Mouse (Mus musculus) adrenal gland, postnatal 4 days (tissue): ENCODE measurements at regions not wholly inside any gene's neighbourhood (a gene's known extent, or its start where the extent isn't known, plus 50 kb on each side); places are given as distances from the start of the nearest gene placed in this dataset.

Source experiments
- DNase-seq, 2 experiments: peaks; one replicate each; pipeline ENCODE4 v3.0.0; 2021 to 2022; ENCODE audit warnings: low spot score in 2 of 2, mixed read lengths in 2 of 2

DNA sequence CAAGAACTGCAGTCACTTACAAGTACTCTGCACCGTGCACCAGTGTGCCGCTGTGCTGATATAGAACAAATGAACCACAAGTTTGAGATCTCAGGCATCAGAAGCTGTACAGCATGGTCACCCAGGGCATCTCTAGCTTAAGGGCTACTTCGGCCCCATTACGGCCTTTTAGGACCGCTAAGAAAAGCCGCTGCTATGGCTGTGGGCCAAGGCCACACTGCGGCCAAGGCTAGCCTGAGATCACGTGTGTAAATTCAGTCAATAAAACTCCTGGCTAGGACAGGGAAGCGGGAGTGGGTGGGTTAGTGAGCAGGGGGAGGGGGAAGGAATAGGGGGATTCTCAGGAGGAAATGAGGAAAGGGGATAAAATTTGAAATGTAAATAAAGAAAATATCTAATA lies 50.9 kb upstream of the Atp12a start:
- peak; percentile 7 to 9 for DNase-seq

DNA sequence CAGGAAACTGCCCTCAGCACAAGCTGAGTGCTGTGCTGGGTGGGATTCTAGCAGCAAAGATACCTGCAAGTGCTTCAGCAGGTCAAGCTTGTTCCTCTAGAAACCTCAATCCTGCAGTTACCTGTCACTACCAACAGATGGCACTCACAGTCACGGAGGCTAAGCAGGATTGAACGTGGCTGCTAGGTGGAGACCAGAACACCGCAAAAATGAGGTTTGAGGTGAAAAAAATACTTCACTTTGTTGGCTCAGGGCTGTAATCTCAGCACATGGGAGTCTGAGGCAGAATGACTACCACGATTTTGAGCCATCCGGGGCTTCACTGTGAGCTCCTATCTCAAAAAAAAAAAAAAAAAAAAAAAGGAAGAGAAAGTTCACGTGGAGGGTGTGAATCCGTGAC lies 50.4 kb upstream of the Atp12a start:
- DNase-seq: peak; percentile 7 to 11
